Mouse (Mus musculus) heart, embryonic 13.5 days (tissue): Measurements from ENCODE around the gene Cfap54. TPM values are rescaled to one million over a fixed set of nuclear protein-coding genes. Genes with fewer than 3 reads are reported as not detected.

ENCODE experiments used
- ATAC-seq: fragments of 200-750 bp; cut with Nextera tagmentation; 2 replicates; pipeline ENCODE4 v1.8.0; 2017; ENCODE audit warnings: moderate TSS enrichment; ENCODE audit not compliant: insufficient number of reproducible peaks, low FRiP score, low TSS enrichment; ENCODE audit errors: extremely low read depth
- H3K27ac ChIP-seq: fragments of 300-500 bp; sonication (generic); replicated peaks from 2 replicates; pipeline ENCODE4 v1.5.1; 2015; ENCODE audit warnings: moderate library complexity, mild to moderate bottlenecking, inconsistent platforms
- H3K27me3 ChIP-seq: fragments of 300-500 bp; sonication (generic); replicated peaks from 2 replicates; pipeline ENCODE4 v1.6.1; 2015; ENCODE audit warnings: mild to moderate bottlenecking, inconsistent platforms
- H3K36me3 ChIP-seq: fragments of 300-500 bp; sonication (generic); 2 replicates; pipeline ENCODE4 v1.6.1; 2015; ENCODE audit warnings: mild to moderate bottlenecking, inconsistent platforms
- H3K4me1 ChIP-seq: fragments of 300-500 bp; sonication (generic); 2 replicates; pipeline ENCODE4 v1.6.1; 2015; ENCODE audit warnings: inconsistent platforms
- H3K4me2 ChIP-seq: fragments of 300-500 bp; sonication (generic); 2 replicates; pipeline ENCODE4 v1.6.1; 2015; ENCODE audit warnings: inconsistent platforms, mild to moderate bottlenecking, moderate library complexity
- H3K4me3 ChIP-seq: fragments of 300-500 bp; sonication (generic); 2 replicates; pipeline ENCODE4 v1.5.1; 2015; ENCODE audit warnings: moderate library complexity, mild to moderate bottlenecking, inconsistent platforms
- H3K9ac ChIP-seq: fragments of 300-500 bp; sonication (generic); 2 replicates; pipeline ENCODE4 v1.6.1; 2015; ENCODE audit warnings: inconsistent platforms, mild to moderate bottlenecking, moderate library complexity
- H3K9me3 ChIP-seq: fragments of 300-500 bp; sonication (generic); 2 replicates; pipeline ENCODE4 v1.6.1; 2016; ENCODE audit warnings: inconsistent platforms
- WGBS: fragments of 180-500 bp; shearing (Covaris S2); methylation state at CpG from one replicate; pipeline ENCODE4 v1.1.7; 2015; ENCODE audit warnings: mixed read lengths; 5-methylcytosine and 5-hydroxymethylcytosine counted together
- polyA plus RNA-seq: library from polyadenylated mRNA; unstranded; fragments of >200 nt; fragmentation: Nextera tagmentation; extraction: Ambion mirVana; gene quantifications from 2 replicates; pipeline ENCODE4 v1.2.1, GENCODE M21; 2015

The Cfap54 gene
- polyA plus RNA-seq, 1 experiment from 2014 or later, result 0.23 TPM

DNA sequence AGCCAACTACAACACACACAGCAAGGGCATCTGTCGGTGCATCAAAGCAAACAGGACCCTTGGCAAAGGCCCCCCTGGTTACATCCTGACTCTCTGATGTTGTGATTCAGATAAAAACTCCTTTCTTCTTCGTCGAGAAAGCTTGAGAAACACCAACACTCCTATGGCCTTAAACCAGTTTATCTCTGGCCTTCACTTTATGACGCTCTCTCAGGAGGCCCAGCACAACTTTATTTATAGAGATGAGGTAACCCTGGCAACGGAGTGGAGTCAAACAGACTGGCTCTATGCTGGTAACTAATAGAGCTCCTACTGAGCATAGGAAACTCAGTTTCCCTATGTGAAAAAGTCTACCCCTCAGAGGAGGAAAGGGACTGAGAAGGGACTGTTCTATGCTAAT, 146.9 kb downstream of the Cfap54 start:
- H3K27me3 ChIP-seq, result no peaks in the 10 kb centered on the region
- no peak overlapping the region for H3K27ac ChIP-seq
- no peaks in the 10 kb centered on the region for H3K9me3 ChIP-seq
- no peak for ATAC-seq
- peaks cover 8% of the 10 kb centered on the region for H3K4me1 ChIP-seq
- no peak overlapping the region for H3K9ac ChIP-seq
- H3K36me3 ChIP-seq, result no peaks in the 10 kb centered on the region
- no peak overlapping the region for H3K4me3 ChIP-seq
- 9% methylated on average over 5 of the region's 5 CpGs for WGBS
- no peak overlapping the region for H3K4me2 ChIP-seq

DNA sequence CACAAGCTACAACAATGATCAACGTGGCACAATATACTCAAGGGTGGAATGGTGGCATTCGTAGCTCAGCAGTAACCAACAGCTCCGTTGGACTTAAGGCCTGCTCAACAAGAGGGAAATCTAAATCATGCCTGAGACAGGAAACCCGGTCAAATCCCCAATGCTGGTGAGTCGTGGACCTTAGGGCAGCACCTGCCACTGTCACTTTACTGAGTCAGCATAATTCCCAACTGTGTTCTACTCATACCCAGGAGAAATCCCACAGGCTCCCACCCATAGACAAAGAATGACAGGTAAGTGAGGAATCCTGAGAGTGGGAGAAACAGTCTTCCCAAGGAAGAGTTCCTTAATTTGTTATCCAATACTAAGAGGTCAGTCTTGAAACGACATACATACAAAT, 147.8 kb downstream of the Cfap54 start:
- 67% methylated on average over 6 of the region's 6 CpGs for WGBS
- Histone ChIP-seq H3K9me3 (no peaks in the 10 kb centered on the region), H3K27me3 (no peaks in the 10 kb centered on the region), H3K4me2 (no peak overlapping the region), H3K4me1 (peaks cover 8% of the 10 kb centered on the region), H3K4me3 (no peak overlapping the region), H3K36me3 (no peaks in the 10 kb centered on the region), H3K27ac (no peak overlapping the region), H3K9ac (no peak overlapping the region)
- no peak for ATAC-seq

DNA sequence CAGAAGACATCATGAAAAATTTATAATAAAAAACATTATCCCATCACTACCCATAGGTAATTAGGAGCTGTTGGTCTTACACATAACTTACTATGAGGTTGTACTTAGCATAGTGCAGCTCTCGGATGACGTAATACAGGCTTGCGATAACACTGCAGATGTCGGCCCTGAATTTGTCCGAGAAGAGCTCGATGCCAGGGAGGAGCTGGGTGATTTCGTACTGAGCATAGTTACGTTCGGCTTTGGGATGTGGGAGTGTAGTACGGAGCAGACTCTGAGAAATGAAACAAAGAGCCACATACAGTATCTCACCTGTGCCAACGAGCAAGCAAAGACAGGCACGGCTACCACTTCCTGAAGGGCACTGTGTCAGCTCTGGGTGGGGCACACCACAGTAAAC, 149.0 kb downstream of the Cfap54 start:
- Histone ChIP-seq H3K4me1 (peaks cover 8% of the 10 kb centered on the region), H3K36me3 (no peaks in the 10 kb centered on the region), H3K4me3 (no peak overlapping the region), H3K27ac (no peak overlapping the region), H3K9me3 (no peaks in the 10 kb centered on the region), H3K27me3 (no peaks in the 10 kb centered on the region), H3K9ac (no peak overlapping the region), H3K4me2 (no peak overlapping the region)
- 71% methylated on average over 12 of the region's 12 CpGs for WGBS
- ATAC-seq, result no peak

DNA sequence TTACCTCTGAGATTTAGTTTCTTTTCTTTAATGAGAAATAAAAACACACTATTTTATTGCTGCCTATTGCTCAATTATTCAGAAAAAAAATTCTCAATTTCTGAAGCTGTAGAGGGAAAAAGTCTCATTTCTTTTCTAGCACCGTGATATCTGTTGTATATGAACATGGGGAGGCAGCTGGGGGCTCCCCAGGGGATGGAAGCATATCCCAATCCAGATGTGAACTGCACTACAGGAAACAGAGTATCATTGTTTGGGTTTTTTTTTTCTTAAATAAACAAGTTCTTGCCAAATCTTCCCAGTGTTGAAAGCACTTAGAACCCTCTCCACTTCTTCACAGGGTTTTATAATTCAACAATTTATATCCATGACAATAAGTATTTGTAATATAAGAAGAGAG, 151.4 kb downstream of the Cfap54 start:
- ATAC-seq, result no peak
- Histone ChIP-seq H3K9me3 (no peaks in the 10 kb centered on the region), H3K27ac (no peak overlapping the region), H3K36me3 (no peaks in the 10 kb centered on the region), H3K4me3 (no peak overlapping the region), H3K4me2 (no peak overlapping the region), H3K4me1 (peaks cover 8% of the 10 kb centered on the region), H3K27me3 (no peaks in the 10 kb centered on the region), H3K9ac (no peak overlapping the region)
- 57% methylated on average over 1 of the region's 1 CpGs for WGBS

DNA sequence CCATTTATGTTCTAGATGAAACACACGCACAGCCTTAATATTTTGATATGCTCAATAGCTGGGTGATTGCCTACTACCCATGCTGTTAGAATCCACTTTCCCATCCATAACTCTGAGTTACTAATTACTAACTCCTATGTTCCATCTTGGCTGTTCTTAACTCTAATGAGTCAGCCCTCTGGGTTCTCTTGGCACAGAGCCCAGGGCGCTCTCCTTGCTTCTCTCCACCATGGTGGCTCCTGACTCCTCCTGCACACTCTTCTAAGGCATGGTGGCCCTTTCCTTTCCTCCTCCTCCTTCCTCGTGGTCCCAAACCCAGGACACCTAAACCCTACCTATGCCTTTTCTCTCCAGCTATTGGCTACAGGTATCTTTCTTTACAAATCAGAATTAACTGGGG, 153.2 kb downstream of the Cfap54 start:
- no peak overlapping the region for H3K9ac ChIP-seq
- H3K27me3 ChIP-seq, result no peaks in the 10 kb centered on the region
- no peak overlapping the region for H3K4me3 ChIP-seq
- H3K4me2 ChIP-seq, result no peak overlapping the region
- H3K36me3 ChIP-seq, result no peaks in the 10 kb centered on the region
- WGBS, result 80% methylated on average over 3 of the region's 3 CpGs
- H3K27ac ChIP-seq, result no peak overlapping the region
- H3K4me1 ChIP-seq, result no peaks in the 10 kb centered on the region
- ATAC-seq, result no peak
- no peaks in the 10 kb centered on the region for H3K9me3 ChIP-seq

DNA sequence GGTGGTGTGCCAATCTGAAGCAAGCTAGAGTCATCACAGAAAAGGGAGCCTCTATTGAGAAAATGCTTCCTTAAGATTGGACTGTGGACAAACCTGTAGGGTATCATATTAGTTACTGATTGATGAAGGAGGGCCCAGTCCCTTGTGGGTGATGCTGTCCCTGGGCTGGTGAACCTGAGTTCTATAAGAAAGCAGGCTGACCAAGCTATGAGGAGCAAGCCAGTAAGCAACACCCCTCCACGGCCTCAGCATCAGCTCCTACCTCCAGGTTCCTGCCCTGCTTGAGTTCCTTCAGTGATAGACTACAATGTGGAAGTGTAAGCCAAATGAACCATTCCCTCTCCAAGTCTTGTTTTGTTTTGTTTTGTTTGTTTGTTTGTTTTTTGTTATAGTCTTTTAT, 162.9 kb downstream of the Cfap54 start:
- H3K9me3 ChIP-seq, result no peaks in the 10 kb centered on the region
- no peak for ATAC-seq
- H3K27ac ChIP-seq, result no peak overlapping the region
- no peak overlapping the region for H3K4me2 ChIP-seq
- 60% methylated on average over 1 of the region's 1 CpGs for WGBS
- no peaks in the 10 kb centered on the region for H3K36me3 ChIP-seq
- no peaks in the 10 kb centered on the region for H3K4me1 ChIP-seq
- no peak overlapping the region for H3K4me3 ChIP-seq
- no peaks in the 10 kb centered on the region for H3K27me3 ChIP-seq
- H3K9ac ChIP-seq, result no peak overlapping the region

DNA sequence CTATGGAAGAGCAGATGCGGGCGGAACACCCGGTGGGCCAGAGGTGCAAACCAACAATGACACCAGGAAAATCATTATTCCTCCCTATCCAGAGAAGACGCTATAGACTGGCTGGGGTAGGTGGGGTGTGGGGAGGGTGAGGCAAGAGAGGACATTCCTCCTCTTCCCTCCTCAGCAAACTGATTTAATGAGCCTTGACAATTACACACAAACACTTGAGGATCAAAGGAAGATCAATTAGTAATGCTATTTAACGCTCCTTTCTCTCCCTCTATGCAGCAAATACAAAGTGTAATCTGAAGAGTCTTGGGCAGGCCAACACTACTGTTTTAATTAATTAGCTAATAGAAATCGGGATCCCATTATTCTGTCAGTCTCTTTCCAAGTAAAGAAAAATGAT, 174.2 kb downstream of the Cfap54 start:
- no peak overlapping the region for H3K27ac ChIP-seq
- 70% methylated on average over 6 of the region's 6 CpGs for WGBS
- no peak overlapping the region for H3K4me3 ChIP-seq
- no peaks in the 10 kb centered on the region for H3K27me3 ChIP-seq
- no peaks in the 10 kb centered on the region for H3K36me3 ChIP-seq
- no peaks in the 10 kb centered on the region for H3K9me3 ChIP-seq
- no peak overlapping the region for H3K4me2 ChIP-seq
- peaks cover 9% of the 10 kb centered on the region for H3K4me1 ChIP-seq
- no peak for ATAC-seq
- H3K9ac ChIP-seq, result no peak overlapping the region

DNA sequence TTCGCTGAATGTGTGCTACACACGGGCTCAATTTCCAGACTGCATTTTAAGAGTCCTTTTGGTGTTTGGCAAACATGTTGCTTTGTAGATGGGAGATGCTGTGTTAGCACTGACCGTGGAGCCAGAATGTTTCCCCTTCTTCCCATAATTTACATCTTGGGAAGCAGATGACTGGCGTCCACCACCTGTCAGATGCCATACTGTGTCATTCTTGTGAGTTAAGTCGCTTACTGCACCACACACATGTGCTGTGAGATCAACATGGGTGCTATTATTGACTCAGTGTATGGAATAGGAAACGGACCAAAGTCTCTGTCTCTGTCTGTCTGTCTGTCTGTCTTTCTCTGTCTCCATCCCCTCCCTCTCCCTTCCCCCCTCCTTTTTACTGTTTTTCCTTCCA, 193.0 kb downstream of the Cfap54 start:
- Histone ChIP-seq H3K4me2 (no peak overlapping the region), H3K27ac (no peak overlapping the region), H3K36me3 (no peaks in the 10 kb centered on the region), H3K4me3 (no peak overlapping the region), H3K27me3 (no peaks in the 10 kb centered on the region), H3K9me3 (no peaks in the 10 kb centered on the region), H3K9ac (no peak overlapping the region), H3K4me1 (no peaks in the 10 kb centered on the region)
- no peak for ATAC-seq
- 71% methylated on average over 6 of the region's 6 CpGs for WGBS

DNA sequence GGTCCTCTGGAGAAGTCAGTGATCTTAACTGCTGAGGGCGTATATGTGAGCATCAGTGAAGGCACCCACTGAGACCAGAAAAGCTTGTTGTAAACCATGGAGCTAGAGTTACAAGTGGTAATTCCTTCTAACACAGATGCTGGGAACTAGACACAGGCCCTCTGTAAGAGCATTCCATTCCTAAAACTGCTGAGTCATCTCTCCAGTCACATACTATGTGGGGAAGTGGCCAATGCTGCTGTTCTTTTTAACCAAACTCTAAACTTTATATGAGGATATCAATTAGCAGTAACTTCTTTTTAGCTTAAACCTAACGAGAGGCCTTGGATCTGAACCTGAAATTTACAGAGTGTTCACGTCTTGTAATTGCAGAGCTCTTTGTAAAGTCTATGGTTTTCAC, 203.4 kb downstream of the Cfap54 start:
- Histone ChIP-seq H3K4me1 (no peaks in the 10 kb centered on the region), H3K9ac (no peak overlapping the region), H3K27ac (no peak overlapping the region), H3K4me2 (no peak overlapping the region), H3K4me3 (no peak overlapping the region), H3K36me3 (no peaks in the 10 kb centered on the region), H3K9me3 (no peaks in the 10 kb centered on the region), H3K27me3 (no peaks in the 10 kb centered on the region)
- ATAC-seq, result no peak
- WGBS, result 76% methylated on average over 3 of the region's 3 CpGs

DNA sequence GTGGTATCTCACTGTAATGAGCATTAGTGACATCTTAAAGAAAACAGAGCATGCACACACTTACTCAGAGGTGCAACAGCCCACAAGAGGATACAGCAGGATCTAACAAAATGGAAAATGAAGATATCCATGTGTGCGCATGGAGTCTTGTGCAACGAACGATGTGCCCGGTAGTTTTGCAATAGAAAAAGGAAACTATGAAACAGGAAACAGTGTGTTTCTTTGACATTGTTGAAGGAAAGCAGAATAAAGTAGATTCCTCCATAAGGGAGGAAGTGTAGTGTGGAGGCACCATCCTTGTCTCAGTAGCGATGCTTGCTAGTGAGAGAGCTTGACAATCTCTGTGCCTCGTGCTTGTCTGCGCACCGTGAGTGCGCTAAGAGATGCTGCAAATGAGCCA, 240.4 kb downstream of the Cfap54 start:
- H3K4me2 ChIP-seq, result no peak overlapping the region
- H3K9ac ChIP-seq, result no peak overlapping the region
- no peaks in the 10 kb centered on the region for H3K9me3 ChIP-seq
- no peak overlapping the region for H3K27ac ChIP-seq
- H3K36me3 ChIP-seq, result no peaks in the 10 kb centered on the region
- 88% methylated on average over 9 of the region's 9 CpGs for WGBS
- no peak overlapping the region for H3K4me3 ChIP-seq
- no peaks in the 10 kb centered on the region for H3K27me3 ChIP-seq
- ATAC-seq, result no peak
- no peaks in the 10 kb centered on the region for H3K4me1 ChIP-seq

DNA sequence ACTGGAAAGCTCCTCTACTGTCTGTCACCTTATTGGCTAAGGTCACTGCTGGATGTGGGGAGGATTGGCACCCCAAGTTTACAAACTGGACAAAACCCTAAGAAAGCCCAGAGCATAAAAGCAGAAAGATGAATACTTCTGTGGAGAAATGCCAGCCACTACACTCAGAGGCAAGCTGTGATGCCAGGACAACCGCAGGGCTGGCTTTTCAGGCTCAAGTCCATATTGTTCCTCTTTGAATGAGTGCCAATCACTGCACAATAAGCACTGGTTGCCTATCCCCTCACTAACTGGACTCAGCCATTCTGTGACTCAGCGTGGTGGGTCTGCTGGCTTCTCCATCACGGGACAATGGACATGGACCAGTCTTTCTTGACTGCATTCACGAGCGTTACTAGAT, 243.8 kb downstream of the Cfap54 start:
- Histone ChIP-seq H3K36me3 (no peaks in the 10 kb centered on the region), H3K4me2 (no peak overlapping the region), H3K27ac (no peak overlapping the region), H3K27me3 (no peaks in the 10 kb centered on the region), H3K4me1 (no peaks in the 10 kb centered on the region), H3K9ac (no peak overlapping the region), H3K4me3 (no peak overlapping the region), H3K9me3 (no peaks in the 10 kb centered on the region)
- 77% methylated on average over 5 of the region's 5 CpGs for WGBS
- no peak for ATAC-seq

DNA sequence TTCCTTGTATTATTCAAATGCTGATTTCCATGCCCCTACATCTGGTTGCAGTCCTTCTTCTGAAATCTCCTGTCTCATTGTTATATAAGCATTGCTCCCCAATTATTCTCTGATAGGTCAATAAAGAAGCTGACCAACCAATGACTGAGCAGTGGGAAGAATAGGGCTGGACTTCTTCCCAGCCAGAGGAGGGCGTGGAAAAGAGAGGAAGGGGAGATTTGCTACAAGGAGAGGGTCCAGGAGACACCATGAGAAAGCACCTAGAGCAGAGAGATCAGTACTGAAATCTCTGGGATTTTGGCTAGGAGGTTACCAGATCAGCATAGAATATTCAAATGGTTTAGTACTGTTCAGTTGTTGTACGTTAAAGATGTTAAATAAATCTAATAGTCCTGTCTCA, 244.4 kb downstream of the Cfap54 start:
- no peak for ATAC-seq
- Histone ChIP-seq H3K36me3 (no peaks in the 10 kb centered on the region), H3K27me3 (no peaks in the 10 kb centered on the region), H3K4me3 (no peak overlapping the region), H3K9ac (no peak overlapping the region), H3K4me2 (no peak overlapping the region), H3K27ac (no peak overlapping the region), H3K9me3 (no peaks in the 10 kb centered on the region), H3K4me1 (no peaks in the 10 kb centered on the region)
- 61% methylated on average over 2 of the region's 2 CpGs for WGBS

DNA sequence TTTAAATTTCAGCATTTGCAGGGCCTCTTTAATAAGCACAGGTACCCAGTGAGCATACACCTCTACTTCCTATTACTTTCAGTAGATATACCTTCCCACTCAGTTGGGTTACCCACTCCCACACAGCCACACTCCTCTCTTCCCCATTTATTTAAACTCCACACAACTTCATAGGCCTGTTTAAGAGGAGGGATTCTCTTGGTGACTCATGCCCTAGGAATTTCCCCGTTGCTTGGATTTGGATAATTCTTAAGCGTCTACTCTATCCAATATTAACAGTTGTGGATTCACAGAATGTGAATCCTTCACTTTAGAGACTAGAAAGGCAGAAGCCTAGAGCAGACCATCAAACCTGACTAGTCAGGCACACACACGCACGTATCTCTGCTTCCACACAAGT, 259.9 kb downstream of the Cfap54 start:
- H3K27me3 ChIP-seq, result no peaks in the 10 kb centered on the region
- H3K36me3 ChIP-seq, result no peaks in the 10 kb centered on the region
- ATAC-seq, result no peak
- no peak overlapping the region for H3K27ac ChIP-seq
- no peak overlapping the region for H3K9ac ChIP-seq
- no peak overlapping the region for H3K4me3 ChIP-seq
- peaks cover 4% of the 10 kb centered on the region; the same call in 1 of the 2 replicates for H3K9me3 ChIP-seq
- 62% methylated on average over 4 of the region's 4 CpGs for WGBS
- H3K4me2 ChIP-seq, result no peak overlapping the region
- H3K4me1 ChIP-seq, result no peaks in the 10 kb centered on the region
